Mouse (Mus musculus) heart, postnatal 0 days (tissue): Measurements from ENCODE around the gene Gas2l2. TPM values are rescaled to one million over a fixed set of nuclear protein-coding genes. Genes with fewer than 3 reads are reported as not detected.

Experiments used
- ATAC-seq: fragments of 200-750 bp; cut with Nextera tagmentation; 2 replicates; pipeline ENCODE4 v1.8.0; 2017; ENCODE audit warnings: low read depth, moderate number of reproducible peaks, moderate library complexity; ENCODE audit not compliant: insufficient read depth
- DNase-seq: peaks from one replicate; pipeline ENCODE4 v3.0.0-alpha.2; 2016; ENCODE audit warnings: low spot score
- H3K27ac ChIP-seq: fragments of 300-500 bp; sonication (generic); 2 replicates; pipeline ENCODE4 v1.5.1; 2014; ENCODE audit warnings: low read depth, mild to moderate bottlenecking
- H3K27me3 ChIP-seq: fragments of 300-500 bp; sonication (generic); 2 replicates; pipeline ENCODE4 v1.6.1; 2014; ENCODE audit warnings: low read length, mixed read lengths; ENCODE audit not compliant: control insufficient read depth, insufficient read depth
- H3K36me3 ChIP-seq: fragments of 300-500 bp; sonication (generic); replicated peaks from 2 replicates; pipeline ENCODE4 v1.6.1; 2014; ENCODE audit warnings: low read length, mixed read lengths; ENCODE audit not compliant: control insufficient read depth, insufficient read depth
- H3K4me1 ChIP-seq: fragments of 300-500 bp; sonication (generic); 2 replicates; pipeline ENCODE4 v1.6.1; 2014; ENCODE audit warnings: antibody characterized with exemption; ENCODE audit not compliant: control insufficient read depth, insufficient read depth
- H3K4me2 ChIP-seq: fragments of 300-500 bp; sonication (generic); 2 replicates; pipeline ENCODE4 v1.6.1; 2014; ENCODE audit warnings: low read depth, mild to moderate bottlenecking, low read length, moderate library complexity
- H3K4me3 ChIP-seq: fragments of 300-500 bp; sonication (generic); 2 replicates; pipeline ENCODE4 v1.5.1; 2014; ENCODE audit warnings: low read depth, low read length
- H3K9ac ChIP-seq: fragments of 300-500 bp; sonication (generic); replicated peaks from 2 replicates; pipeline ENCODE4 v1.6.1; 2014; ENCODE audit warnings: low read depth, low read length, mixed read lengths
- H3K9me3 ChIP-seq: fragments of 300-500 bp; sonication (generic); replicated peaks from 2 replicates; pipeline ENCODE4 v1.6.1; 2016; ENCODE audit warnings: low read length; ENCODE audit not compliant: control insufficient read depth
- CTCF ChIP-seq: IDR thresholded peaks from 2 replicates; pipeline ENCODE4 v1.5.1; 2016; ENCODE audit warnings: antibody characterized with exemption, control low read depth, low read depth
- EP300 ChIP-seq: IDR thresholded peaks from 2 replicates; pipeline ENCODE4 v1.6.1; 2016; ENCODE audit warnings: antibody characterized with exemption, low read depth
- WGBS: fragments of 180-500 bp; shearing (Covaris S2); extraction: QIAGEN DNeasy Blood & Tissue Kit; methylation state at CpG from one replicate; pipeline ENCODE4 v1.1.7; 2014; 5-methylcytosine and 5-hydroxymethylcytosine counted together
- polyA plus RNA-seq: library from polyadenylated mRNA; unstranded; fragments of >200 nt; fragmentation: Nextera tagmentation; extraction: Ambion mirVana; gene quantifications from 2 replicates; pipeline ENCODE4 v1.2.1, GENCODE M21; 2015
- total RNA-seq: library from RNA; depleted of rRNA; stranded (reverse); fragments of >200 nt; gene quantifications from 2 replicates; pipeline ENCODE4 v1.2.3, GENCODE M21; 2014; ENCODE audit warnings: low replicate concordance

Gene Gas2l2
- total and polyA plus RNA-seq, 2 experiments from 2014 or later: not detected

GRCm38 (mm10) chr11:83442596-83443267 lies 13.5 kb upstream of the Gas2l2 start:
- Histone ChIP-seq H3K4me3 (peak overlapping the region; percentile 19; the same call in 1 of the 2 replicates), H3K4me2 (peak overlapping the region; percentile 50), H3K9me3 (no peaks in the 10 kb centered on the region), H3K36me3 (no peaks in the 10 kb centered on the region), H3K4me1 (peaks cover 28% of the 10 kb centered on the region), H3K27ac (no peak overlapping the region), H3K9ac (no peak overlapping the region), H3K27me3 (peaks cover 41% of the 10 kb centered on the region)
- DNase-seq (peak; percentile 75), ATAC-seq (peak; percentile 9; the same call in 1 of the 2 replicates)
- WGBS: 13% methylated on average over 29 of the region's 29 CpGs
- TF ChIP-seq CTCF (peak; percentile 85), EP300 (no peak)

- Histone ChIP-seq H3K27ac (peak overlapping the region; percentile 54; the same call in 1 of the 2 replicates), H3K9ac (no peak overlapping the region; the same call in 1 of the 2 replicates), H3K36me3 (no peaks in the 10 kb centered on the region), H3K4me2 (peak overlapping the region; percentile 79), H3K4me3 (peak overlapping the region; percentile 54), H3K9me3 (no peaks in the 10 kb centered on the region), H3K27me3 (peaks cover 41% of the 10 kb centered on the region), H3K4me1 (peaks cover 16% of the 10 kb centered on the region)
- ATAC-seq: peak; percentile 57
- TF ChIP-seq CTCF (no peak), EP300 (peak; percentile 65; the same call in 1 of the 2 replicates)
- 18% methylated on average over 7 of the region's 7 CpGs for WGBS
- DNase-seq: peak; percentile 69
These were observed 12.0 kb upstream of the Gas2l2 start for GRCm38 (mm10) chr11:83441235-83441634.

- ATAC-seq (peak; percentile 90), DNase-seq (peak; percentile 80)
- H3K4me3 ChIP-seq: peak overlapping the region; percentile 54
These were observed 11.1 kb upstream of the Gas2l2 start for GRCm38 (mm10) chr11:83440081-83441064.

GRCm38 (mm10) chr11:83439426-83440060 lies 10.3 kb upstream of the Gas2l2 start:
- H3K9ac ChIP-seq: peak overlapping the region; percentile 51; the same call in 1 of the 2 replicates

More at GRCm38 (mm10) chr11:83440081-83441064, 11.1 kb upstream of the Gas2l2 start:
- TF ChIP-seq CTCF: peak; percentile 96
- no peak for TF ChIP-seq EP300
- Histone ChIP-seq H3K27me3 (peaks cover 39% of the 10 kb centered on the region), H3K27ac (peak overlapping the region; percentile 54; the same call in 1 of the 2 replicates), H3K4me2 (peak overlapping the region; percentile 79), H3K9ac (peak overlapping the region; percentile 51), H3K4me1 (peaks cover 16% of the 10 kb centered on the region), H3K36me3 (no peaks in the 10 kb centered on the region), H3K9me3 (no peaks in the 10 kb centered on the region)
- under 1% methylated on average over 61 of the region's 75 CpGs for WGBS

GRCm38 (mm10) chr11:83437377-83437776 lies 8.1 kb upstream of the Gas2l2 start, which contains the start of gene 1700020L24Rik:
TSS of gene 1700020L24Rik (plus strand) at chr11:83437677.
- DNase-seq (no peak), ATAC-seq (no peak)
- H3K9ac ChIP-seq: no peak within 1 kb of the TSS
- no peak within 1 kb of the TSS for H3K4me2 ChIP-seq
- TF ChIP-seq CTCF: no peak
- TF ChIP-seq EP300: no peak
- no peaks in the 10 kb centered on the region for H3K36me3 ChIP-seq
- H3K27ac ChIP-seq: no peak within 1 kb of the TSS
- no peak within 1 kb of the TSS for H3K4me3 ChIP-seq
- peaks cover 10% of the 10 kb centered on the region for H3K27me3 ChIP-seq
- H3K9me3 ChIP-seq: no peaks in the 10 kb centered on the region
- WGBS: 75% methylated on average over 1 of the region's 1 CpGs
- peaks cover 13% of the 10 kb centered on the region for H3K4me1 ChIP-seq

More at GRCm38 (mm10) chr11:83439426-83440060, 10.3 kb upstream of the Gas2l2 start:
- Histone ChIP-seq H3K9me3 (no peaks in the 10 kb centered on the region), H3K36me3 (no peaks in the 10 kb centered on the region), H3K27ac (no peak overlapping the region), H3K27me3 (peaks cover 30% of the 10 kb centered on the region), H3K4me1 (peaks cover 16% of the 10 kb centered on the region), H3K4me2 (peak overlapping the region; percentile 79), H3K4me3 (peak overlapping the region; percentile 54)
- 29% methylated on average over 11 of the region's 11 CpGs for WGBS
- DNase-seq (no peak), ATAC-seq (no peak)
- TF ChIP-seq CTCF (no peak), EP300 (no peak)
